Mouse (Mus musculus) spleen, postnatal 4 days (tissue): Measurements from ENCODE around the gene Klhl21.
A peak's percentile ranks its signal among the peaks of the same experiment; 100 is the strongest.

Experiments
- DNase-seq, 2 experiments: peaks; one replicate each; pipeline ENCODE4 v3.0.0; 2022; ENCODE audit warnings: low spot score in 2 of 2

Klhl21 gene

GRCm38 (mm10) chr4:152008622-152009075, at the start of gene Klhl21:
Gene Klhl21 (plus strand): TSS chr4:152008803.
- peak; percentile 90 to 94 for DNase-seq

DNA sequence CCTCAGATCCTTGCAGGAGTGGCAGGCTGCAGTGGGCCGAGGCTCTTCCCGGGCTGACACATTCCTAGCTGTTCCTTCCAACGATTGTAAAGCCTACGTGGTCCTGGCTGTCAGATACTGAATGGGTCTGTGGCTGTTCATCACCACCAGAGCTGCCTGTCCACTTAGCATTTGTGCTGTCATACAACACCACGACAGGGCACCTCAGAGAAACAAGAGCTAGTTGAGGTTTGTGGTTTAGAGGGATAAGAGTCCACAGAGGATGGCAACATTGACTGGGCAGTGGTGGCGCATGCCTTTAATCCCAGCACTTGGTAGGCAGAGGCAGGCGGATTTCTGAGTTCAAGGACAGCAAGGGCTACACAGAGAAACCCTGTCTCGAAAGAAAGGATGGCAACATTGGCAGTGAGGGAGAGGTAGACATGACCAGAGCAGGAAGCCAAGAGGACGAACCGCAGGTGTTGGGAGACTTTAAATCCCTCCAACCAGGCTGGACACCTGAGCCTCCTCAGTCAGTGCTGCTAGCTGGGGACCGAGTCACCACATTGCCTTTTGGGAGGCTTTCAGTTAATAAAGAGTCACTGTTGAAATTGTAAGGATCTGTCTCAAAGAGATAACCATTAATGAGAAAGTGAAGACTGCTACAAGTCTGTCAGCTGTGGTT, 48.6 kb upstream of the Klhl21 start:
- no peak for DNase-seq

DNA sequence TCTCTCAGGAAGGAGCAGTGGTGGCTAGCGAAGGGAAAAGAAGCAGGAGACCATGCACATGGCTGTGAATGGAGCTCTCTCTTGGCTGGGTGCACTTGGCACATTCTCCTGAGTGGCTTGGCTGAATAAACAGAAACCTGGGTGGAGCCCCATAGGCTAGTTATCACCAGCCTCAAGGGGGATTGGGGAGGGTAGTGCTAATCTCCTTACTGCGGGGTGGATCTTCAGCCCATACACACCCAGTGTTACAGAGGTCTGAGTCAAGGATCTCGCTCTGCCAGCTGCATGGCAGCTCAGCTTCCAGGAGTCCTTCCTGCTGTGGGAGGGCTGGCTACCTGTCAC, 48.1 kb upstream of the Klhl21 start:
- peak; percentile 71 to 79 for DNase-seq

- peak in 1 of 2 experiments; percentile 46 for DNase-seq
These were observed 45.8 kb upstream of the Klhl21 start for GRCm38 (mm10) chr4:151962817-151963216.

DNA sequence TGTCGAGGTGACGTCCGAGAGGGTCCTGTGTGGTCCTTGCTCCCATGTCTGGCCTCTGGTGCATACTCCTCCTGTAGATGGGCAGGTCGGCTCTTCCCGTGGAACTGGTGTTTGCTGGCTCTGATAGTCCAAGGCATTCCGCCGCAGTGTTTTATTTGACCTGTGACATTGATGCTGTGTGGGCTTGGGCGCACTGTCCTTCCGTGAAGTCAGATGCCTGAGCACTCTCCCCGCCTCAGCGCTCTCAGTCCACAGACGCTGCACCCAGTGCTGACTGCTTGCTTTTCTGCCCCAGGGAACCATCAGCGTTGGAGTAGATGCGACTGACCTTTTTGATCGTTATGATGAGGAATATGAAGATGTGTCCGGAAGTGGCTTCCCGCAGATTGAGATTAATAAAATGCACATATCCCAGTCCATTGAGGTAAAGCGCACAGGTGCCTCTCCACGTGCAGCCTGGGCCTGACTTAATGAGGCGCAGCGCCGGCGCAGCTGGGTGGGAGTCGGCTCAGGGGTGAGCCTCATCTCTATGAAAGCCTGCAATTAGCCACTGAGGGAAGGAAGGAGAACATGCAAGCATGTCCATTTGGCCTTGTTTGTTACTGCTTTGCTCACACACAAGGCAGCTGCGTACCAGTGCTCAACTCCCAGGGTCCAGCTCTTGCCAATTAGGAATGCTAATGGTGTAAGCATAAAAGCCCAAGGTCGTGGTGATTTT, 40.2 kb upstream of the Klhl21 start:
- no peak for DNase-seq

- peak in 1 of 2 experiments; percentile 58 for DNase-seq
These were observed 36.2 kb upstream of the Klhl21 start for GRCm38 (mm10) chr4:151972221-151972967.

- DNase-seq: peak; percentile 75 to 90
These were observed 33.2 kb upstream of the Klhl21 start for GRCm38 (mm10) chr4:151975441-151975840.

DNA sequence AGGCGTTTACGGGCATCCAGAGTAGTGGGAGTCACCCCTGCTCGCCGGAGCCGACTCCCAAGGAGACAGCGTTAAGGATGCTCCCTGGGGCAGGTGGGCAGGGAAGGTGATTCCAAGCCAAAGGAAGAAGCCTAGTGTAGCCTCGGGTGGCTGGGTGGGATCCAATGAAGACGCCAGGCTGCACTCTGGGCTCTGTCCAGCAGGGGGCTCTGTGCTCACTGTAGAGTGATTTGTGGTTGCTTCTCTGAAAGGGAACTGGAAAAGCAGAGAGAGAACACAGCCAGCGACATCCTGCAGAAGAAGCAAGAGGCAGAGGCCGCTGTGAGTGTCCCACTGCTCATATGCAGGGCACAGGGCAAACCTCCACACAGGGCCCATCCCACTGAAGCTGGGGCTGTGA, 30.9 kb upstream of the Klhl21 start:
- peak; percentile 85 to 97 for DNase-seq

DNA sequence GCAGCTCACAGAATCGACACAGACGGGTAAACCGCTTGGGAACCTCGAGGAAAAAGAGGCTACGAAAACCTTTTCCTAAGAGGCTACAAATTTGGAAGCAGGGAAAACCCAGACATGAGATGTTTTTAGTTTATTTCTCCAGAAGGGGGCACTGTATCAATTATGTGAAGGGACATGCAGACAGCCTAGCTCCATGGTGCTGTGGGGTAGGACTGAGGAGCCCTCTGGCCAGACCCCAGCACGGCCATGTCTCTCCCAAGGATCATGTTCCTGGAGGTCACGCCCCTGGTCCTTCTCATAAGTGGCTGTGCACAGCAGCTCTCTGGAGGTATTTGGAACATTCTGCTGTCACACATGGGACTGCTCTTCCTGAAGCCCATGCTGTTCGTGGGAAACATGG, 27.9 kb upstream of the Klhl21 start:
- DNase-seq: no peak

GRCm38 (mm10) chr4:151981363-151981762, 27.2 kb upstream of the Klhl21 start:
- DNase-seq: peak; percentile 80 to 93

DNA sequence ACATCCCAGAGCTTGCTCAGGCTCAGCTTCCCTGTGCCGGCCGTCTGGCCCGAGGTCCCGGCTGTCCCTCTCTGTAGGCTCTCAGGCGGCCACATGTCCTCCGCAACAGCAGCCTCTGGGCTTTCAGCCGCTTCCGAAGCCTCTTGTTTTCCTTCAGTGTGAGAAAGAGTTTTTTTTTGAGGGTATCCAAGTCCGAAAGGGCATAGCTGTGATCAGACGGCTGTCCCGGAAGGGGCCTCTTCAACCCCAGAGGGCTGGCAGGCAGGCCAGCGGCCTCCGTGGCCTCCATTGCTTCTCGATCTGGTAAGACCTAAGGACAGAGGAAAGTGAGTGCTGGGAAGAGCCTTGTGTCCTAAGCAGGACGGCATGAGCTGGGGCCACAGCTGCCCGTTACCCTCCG, 25.6 kb upstream of the Klhl21 start:
- DNase-seq: no peak

GRCm38 (mm10) chr4:151983560-151983959, 25.0 kb upstream of the Klhl21 start:
- no peak for DNase-seq

DNA sequence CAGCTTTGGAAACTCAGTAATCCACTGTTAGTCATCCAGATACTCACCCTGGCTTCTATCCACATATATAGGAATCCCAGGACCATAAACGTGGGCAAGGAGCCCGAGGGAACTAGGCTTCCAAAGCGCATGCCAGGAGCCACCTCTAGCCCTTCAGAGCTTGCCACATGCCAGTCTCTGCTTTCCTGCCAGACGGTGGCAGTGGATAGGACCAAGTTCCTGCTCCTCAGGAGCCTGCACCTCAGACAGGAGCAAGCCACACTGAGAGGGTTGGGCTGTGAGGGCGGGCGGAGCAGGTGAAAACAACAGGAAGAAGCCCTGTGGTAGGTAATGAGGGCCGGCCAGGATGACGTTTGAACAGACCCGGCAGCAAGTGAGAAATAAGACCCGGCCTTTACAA, 22.7 kb upstream of the Klhl21 start:
- DNase-seq: no peak

DNA sequence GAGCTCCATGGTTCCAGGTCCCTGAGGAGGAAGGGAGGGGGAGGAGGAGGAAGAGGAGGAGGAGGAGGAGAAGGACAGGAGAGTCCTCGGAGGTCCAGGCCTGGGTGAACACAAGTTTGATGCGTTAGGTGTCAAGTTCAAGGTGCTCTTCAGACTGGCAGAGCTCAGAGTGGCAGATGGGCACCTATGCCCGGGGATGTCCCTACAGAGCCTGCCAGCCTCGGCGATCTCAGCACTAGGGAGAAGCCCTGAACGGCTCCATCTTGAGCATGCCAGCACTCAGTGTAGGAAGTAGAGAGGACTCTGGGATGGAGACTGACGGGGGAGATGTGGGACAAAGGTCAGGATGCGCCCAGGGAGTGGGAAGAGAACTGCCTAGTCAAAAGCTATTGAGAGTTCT, 22.0 kb upstream of the Klhl21 start:
- DNase-seq: no peak

- DNase-seq: no peak
These were observed 20.6 kb upstream of the Klhl21 start for GRCm38 (mm10) chr4:151988014-151988341.

- peak; percentile 73 to 89 for DNase-seq
These were observed 20.1 kb upstream of the Klhl21 start, which contains the start of gene Thap3 for GRCm38 (mm10) chr4:151988342-151989109. Gene Thap3 (minus strand): TSS chr4:151988997.

DNA sequence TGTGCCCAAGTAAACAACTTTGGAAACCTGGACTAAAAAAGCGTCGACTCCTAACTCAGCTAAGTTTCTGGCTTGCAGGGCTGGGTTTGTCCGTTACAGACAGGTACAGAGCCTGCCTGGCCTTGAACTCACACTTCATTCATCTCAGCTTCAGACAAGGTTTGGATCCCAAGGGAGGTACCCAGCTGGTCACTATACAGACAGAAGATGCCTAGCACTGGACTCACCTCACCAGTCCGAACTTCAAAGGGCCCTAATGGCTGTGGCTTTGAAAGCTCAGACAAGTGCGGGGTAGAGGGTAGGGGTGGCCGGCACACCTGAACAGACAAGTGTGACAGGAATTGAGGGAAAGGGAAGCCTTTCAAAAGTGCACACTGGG, 19.5 kb upstream of the Klhl21 start:
- no peak for DNase-seq

DNA sequence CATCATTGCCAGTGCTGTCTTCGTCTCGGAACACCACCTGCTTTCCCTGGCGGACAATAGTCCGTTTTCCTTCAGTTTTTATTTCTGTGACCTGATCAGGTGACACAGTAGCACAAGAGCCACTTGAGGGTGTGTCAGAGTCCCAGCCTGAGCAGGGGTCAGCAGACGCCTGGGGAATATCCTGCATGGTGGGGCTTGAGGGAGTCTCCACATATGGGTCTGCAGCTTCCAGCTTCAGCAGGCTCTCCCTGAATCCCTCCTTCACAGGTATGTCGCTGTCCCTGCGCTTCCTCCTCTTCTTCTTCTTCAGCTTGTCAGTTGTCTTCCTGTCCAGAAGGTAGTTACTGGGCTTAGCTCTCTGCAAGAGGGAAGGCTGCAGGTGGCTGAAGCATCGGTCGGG, 16.5 kb upstream of the Klhl21 start:
- no peak for DNase-seq

DNA sequence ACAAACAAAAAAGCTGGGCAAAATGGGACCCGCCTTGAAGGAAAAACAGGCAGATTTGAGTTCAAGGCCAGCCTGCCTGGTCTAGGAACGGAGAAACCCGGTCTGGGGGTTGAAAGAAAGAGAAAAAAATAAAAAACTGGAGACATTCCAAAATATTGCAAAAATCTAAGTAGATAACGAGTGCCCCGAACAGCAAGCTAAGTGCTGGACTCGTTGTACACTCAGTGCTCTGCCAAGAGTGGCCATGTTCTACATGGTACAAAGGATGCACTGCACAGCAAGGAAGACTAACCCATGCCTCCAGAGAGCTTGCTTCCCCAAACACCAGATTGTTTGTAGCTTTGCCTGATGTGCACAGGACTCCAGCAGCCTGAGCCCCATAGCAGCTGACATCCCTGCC, 15.6 kb upstream of the Klhl21 start:
- DNase-seq: no peak

DNA sequence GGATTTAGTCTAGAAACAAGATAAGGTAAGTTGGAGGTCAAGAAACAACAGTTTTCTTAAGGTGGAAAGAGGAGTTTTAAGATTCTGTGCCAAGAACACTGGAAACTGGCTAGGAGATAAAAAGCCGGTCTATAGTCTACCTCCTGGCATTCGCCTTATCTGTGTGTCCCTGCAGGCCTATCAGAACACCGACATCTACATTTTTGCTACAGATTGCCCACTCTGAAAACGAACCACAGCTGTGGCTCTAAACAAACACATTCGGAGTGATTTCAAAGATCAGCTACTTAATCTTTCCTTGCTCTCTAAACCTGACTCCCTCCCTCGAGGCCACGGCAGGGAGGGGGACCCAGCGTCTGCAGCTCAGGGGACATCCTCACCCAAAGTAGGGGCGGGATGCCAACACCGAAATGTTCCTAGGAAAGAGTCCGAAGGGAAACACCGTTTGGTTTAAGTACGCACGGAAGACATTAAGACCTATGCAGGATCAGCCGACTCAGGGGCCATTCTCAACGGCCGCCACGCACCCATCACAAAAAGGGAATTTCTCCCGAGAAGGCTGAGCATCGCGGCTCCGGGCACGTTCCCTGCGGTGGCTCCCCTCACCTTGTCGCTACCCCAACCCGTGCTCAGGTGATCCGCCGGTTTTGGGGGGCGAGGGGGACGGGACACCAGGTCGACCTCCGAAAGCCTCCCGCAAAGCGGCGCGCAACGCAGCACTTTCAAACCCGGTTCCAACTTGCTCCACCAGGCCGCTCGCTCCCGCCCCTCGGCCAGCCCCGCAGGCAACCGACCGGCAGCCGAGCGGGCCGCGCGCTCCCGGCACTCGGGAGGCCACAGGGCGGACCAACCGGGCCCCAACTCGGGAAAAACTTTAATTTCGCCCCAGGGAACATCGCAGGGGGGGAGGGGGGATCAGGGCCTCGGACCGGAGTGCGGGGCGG, 14.1 kb upstream of the Klhl21 start:
- DNase-seq: peak in 1 of 2 experiments; percentile 76
